Mouse (Mus musculus): ENCODE results near the gene Zfp9.

The Zfp9 gene

DNA sequence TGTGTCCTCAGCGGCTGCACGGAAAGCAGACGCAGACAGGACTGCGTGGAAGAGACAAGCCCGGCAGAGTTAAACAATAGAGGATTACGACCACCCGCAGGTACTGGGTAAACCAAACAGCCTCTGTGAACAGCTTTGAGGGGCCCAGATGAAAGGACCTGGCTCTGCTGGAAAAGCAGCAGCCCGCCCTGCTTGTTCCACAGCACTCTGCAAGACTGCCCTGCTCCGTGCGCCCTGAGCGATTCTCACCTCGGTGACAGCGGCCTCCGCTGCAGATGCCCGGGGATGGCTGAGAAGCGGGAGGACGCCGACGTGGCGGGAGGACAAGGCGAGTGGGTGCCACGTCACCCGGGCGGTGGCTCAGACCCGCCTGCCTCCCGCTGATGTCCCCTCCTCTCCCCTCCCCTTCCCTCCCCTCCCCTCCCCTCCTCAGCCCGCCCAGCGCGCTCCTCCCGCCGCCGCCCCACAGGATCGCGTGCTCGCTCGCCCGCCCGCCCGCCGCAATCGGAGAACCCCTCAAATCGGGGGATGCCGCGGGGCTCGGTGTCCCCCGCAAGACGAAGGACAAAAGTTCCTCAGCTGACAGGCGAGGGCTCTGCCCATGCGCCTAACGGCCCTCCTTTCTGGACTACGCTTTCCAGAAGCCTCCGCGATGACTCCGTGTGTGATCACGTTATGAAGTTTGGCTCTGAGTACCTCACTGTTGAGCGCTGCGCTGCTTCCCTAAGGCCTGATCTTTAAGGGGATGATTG, at the start of gene Zfp9:
TSS of gene Zfp9 (minus strand) at position 364 of the 752 bp plus-strand sequence.
- DNase-seq: peak; percentile 84

DNA sequence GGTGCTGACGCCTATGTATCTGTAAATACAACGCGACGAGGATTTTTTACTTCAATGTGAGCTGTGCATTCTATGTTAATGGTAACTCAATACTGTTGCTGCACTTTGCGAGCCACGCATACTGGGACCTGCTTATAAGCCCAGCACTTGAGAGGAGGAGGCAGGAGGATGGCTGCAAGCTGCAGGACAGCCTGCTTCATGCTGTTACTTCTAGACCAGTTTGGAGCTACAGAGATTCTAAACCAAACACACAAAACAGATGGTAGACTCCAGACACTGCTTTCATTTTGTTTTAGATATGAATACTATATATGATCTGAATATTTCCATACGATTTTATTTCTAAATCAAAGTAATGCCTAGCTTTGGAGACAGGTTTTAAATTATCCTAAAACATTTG, 41.5 kb upstream of the Zfp9 start:
- DNase-seq: no peak

DNA sequence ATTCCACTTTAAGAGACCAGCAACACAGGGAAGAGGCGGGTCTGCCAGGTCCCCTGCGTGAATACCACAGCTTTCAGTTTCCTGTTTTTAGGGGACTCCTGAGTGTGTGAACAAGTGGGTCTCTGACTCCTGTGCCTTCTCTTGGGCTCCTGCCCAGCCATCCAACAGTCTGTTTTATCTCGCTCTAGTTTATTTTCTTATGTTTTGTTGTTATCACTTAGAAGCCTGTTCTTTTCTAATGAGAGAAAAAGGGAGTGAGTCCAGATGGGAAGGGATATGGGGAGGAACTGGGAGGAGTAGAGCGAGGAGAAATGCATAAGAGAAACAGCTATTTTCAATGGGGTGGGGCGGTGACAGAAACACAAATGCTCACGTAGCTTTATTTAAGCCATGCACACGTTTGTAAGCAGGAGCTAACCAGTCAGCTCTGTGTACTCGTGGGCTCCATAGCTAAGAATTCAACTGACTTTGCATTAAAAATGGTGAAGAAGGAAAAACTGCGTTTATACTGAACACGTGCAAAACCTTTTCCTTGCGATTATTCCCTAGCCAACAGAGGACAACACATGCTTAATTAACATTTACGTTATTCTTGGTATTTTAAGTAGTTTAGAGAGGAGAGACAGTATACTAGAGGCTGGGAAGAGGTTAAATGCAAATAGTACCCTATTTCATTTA, 34.4 kb upstream of the Zfp9 start:
- DNase-seq: no peak

DNA sequence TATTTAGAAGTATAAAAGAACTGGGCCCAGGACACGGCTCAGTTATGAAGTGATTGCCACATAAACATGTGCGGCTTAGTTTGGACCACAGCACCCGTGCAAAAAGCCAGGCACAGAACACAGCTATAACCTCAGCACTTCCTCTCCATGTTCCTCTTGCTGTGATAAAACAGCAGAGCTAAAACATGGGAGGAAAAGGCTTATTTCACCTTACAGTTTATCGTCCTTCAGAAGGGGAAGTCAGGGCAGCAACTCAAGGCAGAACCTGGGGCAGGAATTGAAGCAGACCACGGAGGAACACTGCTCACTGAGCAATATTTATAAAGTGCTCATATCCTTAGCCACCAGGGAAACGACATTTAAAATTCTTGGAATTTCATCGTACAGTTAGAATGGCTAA, 19.9 kb upstream of the Zfp9 start:
- no peak for DNase-seq

DNA sequence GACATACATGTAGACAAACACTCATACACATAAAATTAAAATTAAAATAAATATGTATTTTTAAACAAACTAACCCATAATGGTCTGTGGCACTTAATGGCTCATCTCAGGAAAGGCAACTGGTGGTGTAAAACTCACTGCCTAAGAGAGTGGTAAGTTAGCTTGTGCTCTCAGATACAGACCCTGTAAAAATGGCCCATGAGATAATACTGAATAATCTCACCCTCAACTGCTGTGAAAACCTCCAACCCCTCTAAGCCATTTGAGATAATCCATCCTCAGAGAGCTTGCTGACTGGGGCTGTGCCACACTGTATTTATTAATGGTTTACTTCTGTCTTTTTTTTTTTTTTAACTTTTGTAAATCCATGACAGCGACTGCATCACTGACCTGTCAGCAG, 3.0 kb upstream of the Zfp9 start:
- no peak for DNase-seq

DNA sequence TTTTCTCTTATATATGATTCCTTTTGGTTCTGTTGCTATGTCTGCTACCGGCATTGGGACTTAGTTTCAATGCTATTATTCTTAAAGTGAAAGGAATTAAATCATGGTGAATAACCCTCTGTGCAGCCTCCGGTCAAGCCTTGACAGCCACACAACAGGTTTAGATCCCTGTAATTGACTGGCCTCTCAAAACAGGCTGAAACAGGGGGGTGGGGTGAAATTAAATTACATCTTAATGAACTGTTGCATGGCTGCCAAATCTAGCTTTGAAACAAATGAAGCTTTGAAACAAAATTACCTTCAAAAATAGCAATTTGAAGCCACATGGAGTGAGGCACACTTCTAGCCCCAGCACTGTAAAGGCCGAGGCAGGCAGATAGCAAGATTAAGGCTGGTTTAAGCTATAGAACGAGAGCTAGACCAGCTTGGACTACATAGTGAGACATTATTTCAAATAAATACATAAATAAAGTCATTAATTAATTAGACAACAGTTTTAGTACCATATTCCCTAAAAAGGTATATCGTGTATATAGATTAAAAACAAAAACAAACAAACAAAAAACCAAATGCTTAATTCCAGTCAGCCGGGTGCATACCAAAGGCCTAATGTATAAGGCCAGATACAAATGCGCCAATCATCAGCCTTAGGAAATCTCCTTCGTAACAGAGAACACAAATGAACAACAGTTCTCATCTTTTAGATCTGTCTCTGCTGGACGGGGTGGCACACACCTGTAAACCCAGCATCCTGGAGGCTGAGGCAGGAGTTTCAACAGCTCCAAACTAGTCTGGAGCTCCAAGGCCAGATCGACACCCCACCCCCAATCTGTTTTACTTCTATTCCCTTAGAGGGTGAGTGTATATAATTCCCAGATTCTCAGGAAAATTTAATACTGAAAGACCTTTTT, 990 bp downstream of the Zfp9 start:
- DNase-seq: no peak

DNA sequence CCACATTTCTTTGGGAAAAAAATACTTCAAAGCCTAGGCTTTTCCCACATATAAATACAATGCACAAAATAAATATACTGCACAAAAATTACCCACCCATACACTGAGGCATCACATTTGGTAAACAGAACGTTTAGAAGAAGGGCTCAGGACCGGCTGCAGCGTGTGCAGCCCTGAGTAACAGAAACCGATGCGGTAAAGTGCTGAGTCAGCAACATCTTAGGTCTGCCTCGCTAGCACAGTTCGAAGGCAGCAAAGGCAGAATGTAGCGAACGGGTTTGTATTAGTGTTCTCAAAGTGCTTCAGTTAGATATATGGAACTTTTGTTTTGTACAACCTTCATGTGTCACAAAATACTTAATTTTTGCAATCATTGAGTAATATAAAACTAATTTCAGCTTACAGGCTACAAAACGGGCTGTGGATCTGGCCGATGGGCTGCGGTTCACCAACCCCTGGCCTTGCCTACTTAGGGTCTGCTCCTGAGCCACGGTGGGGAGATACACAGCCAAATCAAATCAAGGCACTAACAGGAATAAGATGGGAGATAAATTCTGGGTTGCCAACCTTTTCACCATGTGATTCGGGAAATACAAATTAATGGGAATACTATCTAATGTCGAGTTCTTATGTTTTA, 16.9 kb downstream of the Zfp9 start:
- DNase-seq: no peak

DNA sequence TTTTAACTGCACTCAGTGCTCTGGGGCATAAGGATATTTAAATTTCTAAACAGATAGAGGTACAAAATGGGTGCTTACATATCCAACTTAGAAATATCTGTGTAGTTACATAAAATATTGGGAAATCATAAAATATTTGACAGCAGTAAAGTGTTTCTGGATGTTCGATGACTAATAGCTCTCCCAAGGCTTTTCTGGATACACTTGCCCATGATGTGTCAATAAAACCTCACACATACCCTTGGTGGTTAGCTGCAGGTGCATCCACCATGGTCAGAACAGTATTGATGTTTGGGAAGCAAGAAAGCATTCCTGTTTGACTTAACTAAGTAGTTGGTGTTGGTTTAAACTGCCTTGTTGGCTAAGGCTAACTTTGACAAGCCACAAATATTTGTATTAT, 21.4 kb downstream of the Zfp9 start:
- no peak for DNase-seq

DNA sequence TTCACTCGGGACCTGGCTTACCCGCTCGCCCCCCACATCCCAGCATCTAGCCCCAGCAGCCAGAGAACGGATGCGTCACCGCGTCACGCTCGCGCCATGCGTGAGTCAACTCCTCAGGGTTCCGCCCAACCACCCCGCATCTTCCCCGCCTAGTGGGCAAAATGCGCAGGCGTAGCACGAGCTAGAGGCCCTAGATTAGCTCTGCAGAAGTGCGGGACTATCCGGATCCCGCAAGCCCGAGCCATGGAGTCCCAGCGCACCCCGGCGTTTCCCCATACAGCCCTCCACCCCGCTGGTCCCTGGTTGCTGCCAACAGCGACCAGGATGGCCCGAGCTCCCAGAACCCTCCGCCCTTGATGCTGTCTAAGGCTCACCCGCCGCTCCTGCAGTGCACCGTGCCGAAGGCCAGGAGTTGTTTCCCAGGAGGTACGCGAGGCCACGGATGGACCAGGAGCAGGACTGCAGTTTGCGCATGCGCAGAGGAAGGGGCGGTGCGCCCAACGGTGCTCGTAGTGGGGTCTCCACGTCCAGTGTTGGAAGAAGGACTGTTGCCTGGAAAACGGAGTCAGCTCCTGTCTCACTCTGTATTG, 24.0 kb downstream of the Zfp9 start, which contains the start of gene Zfp248:
TSS of gene Zfp248 (minus strand) at position 487 of the 590 bp plus-strand sequence.
- peak; percentile 96 for DNase-seq

DNA sequence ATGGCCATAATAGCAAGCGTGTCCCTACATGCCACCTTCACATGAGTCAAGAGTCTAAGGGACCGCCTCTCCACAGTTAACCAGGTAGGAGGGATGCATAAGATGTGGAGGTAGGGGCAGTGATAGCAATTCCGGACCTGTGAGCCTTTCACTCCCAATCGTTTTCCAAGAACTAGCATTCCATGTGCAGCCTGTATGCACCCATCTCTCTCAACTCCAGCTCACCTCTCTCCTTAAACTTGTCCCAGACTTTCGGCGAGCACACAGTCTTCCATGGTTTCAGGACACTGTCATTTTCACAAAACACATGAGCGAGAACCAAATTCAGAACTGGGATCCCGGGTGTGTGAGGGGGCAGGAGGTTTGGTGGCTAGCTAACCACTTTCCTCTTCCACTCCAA, 24.7 kb downstream of the Zfp9 start:
- no peak for DNase-seq

DNA sequence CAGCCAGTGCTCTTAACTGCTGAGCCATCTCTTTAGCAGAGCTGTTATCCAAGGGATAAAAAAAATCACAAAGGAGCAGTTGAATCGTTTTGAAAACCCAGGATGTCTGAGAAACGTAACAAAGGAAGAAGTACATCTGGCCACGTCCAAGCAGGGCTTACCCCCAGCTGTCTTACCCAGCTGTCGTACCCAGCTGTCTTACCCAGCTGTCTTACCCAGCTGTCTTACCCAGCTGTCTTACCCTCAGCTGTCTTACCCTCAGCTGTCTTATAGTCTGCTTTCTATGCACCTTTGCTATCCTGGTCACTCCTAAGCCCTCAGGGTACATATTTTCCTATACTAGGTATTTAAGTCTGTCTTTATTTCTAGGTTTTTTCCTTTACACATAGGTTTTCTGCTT, 47.6 kb downstream of the Zfp9 start:
- DNase-seq: no peak

DNA sequence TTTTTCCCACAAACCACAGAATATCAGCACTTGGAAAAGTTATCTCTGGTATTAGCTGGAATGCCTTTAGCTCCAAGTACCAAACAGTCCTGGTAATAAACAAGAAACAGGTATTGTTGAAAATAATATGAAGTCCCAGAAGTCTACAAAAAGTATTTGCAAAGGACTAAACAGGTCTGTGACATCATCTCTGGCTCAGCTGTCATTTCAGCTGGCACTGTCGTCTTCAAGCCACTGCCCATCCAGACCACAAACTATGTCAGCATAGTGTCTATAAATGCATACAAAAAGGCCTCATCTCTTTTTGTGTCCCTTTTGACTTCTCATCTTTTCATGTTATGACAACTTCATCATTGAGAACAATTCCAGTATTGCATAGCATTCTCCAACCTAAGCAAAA, 52.5 kb downstream of the Zfp9 start:
- DNase-seq: no peak

DNA sequence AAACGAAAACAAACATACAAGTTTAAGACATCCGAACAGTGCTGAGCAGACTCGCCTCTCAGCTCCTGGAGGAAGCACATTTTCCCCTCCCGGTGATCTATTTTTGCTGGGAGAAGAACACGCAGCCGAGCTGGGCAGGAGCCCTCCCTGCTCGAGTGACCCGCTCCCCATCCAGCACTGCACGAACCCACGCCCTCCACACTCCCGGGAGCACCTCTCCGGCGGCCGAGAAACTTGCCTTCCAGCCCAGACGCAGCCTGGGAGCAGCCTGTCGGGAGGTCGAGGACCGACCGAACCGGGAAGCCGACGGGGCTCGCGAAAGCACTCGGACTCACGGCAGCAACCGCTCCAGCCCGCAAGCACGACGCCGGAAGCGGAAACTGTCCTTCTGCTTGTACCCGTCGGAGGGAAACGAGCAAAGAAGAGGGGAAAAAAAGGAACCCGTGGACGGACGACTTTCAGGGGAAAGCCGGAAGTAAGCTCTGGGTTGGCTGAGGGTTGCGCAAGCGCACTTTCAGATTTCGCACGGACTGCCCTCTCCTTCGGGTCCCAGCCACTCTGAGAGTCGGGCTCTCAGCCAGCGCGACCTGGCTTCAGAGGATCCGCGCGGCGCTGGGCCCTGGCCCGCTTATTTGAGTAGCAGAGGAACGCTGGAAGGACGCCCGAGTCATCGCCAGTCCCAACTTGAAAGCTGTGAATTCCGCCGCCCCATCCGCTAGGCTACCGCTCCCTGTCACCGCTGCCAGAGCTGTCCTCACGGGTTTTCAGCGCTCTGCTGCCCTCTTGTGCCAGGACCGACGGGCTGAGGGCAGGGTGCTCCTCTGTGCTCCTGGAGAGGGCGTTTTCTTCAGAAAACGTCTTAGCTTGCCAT, 59.8 kb downstream of the Zfp9 start, which contains the start of gene Bms1:
TSS of gene Bms1 (minus strand) at position 425 of the 871 bp plus-strand sequence.
- DNase-seq: peak; percentile 96

All from cerebellum, adult 9-10 months (tissue).